Mouse (Mus musculus) cerebellum, adult 11-12 months (tissue): ENCODE measurements at regions not wholly inside any gene's neighbourhood (a gene's known extent, or its start where the extent isn't known, plus 50 kb on each side); places are given as distances from the start of the nearest gene placed in this dataset.

Experiments used
- DNase-seq: peaks from one replicate; pipeline ENCODE4 v3.0.0; 2022

DNA sequence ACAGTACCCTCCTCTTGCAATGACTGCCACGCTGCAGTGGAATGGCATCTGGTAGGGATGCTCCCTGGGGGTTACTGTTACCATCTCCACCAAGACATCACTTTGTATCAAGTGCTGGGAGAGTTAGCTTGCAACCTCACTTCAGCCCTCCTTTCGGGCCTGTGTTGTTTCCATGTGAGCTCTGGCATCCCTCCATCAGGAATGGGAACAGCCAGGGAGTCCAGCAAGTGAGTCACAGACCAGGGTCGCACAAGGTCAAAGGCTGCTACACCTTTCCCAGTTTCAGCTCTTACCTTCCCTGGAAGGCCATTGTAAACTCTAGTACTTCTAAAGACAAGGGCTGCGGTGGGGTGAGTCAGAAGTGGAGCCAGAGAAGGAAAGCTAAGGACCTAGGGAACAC, 302.3 kb upstream of the Klf3 start:
- no peak for DNase-seq

DNA sequence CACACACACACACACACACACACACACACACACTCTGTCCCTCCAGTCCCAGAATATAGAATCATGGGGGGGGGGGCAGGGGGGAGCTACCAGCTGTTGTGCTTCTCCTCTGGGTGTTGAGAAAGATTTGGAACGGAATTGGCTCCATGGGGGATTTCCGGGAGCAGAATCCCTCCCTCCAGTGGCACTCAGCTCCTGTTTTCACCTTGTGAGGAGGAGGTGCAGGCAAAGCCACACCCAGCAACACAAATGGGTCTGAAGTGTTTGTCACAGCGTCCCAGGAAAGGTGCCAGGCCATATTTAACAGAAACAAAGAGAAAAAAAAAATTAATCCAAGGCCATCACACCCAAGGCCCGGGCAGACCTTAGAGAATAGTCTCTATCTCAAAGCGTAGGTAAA, 301.4 kb upstream of the Klf3 start:
- DNase-seq = no peak

DNA sequence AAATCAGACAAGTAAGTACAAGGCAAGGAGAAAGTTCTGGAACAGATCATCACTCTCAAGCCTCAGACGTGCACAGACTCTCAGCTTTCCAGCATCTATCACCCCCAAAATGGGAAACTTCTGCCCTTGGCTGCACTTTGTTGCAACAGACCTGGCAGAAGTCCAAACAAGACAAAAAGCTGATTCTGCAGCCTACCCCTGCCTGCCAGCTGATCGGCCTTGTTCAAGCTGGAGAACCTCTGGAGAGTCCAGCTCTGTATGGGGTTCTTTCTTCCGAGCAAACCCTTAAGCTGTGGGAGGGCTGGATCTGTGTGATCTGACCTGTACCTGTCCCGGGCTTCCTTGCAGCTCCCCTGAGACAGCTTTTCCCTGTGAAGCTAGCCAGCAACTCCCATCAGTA, 299.7 kb upstream of the Klf3 start:
- DNase-seq = peak; percentile 12

DNA sequence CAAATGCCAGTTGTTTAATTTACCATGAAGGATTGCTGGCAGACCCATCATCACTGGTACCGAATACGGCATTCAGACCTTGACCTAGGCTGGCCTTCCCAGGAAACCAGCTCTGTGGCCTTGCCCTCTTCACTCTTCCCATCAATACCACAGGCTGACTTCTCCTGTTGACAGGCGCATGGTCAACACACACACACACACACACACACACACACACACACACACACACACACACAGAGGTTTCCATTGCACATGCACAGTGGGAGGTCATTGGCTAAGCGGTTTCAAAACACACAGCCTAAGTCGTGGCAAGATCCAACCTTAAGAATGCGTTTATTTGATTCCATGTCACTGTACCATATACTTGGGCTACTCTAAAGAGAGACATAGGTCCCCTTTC, 298.7 kb upstream of the Klf3 start:
- no peak for DNase-seq

DNA sequence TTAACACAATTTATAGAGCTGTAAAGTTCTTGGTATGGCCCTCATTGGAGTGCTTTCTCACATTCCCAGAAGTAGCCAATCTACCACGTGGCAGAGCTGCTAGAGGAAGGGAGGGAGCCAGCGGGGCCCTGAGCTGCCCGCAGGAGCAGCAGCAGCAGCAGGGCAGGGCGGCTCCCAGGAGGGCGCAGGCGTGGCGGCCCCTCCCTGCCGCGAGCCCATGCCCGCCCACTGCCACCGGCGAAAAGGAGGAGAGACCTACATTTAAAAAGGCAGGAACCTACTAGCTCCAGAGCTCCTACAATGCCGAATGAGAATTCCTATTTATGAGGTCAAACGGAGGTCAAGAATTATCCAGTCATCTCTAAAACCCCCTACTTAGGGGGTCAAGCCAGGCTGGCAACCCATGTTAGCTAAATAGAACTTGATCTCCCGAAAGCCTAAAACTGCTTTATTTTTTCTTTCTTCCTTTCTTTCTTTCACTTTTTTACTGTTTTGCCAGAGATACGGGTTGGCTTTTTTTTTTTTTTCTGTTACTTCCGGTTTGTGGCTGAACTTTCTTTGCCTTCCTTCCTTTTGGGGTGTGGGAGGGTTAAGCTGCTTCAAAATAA, 297.9 kb upstream of the Klf3 start:
- no peak for DNase-seq

DNA sequence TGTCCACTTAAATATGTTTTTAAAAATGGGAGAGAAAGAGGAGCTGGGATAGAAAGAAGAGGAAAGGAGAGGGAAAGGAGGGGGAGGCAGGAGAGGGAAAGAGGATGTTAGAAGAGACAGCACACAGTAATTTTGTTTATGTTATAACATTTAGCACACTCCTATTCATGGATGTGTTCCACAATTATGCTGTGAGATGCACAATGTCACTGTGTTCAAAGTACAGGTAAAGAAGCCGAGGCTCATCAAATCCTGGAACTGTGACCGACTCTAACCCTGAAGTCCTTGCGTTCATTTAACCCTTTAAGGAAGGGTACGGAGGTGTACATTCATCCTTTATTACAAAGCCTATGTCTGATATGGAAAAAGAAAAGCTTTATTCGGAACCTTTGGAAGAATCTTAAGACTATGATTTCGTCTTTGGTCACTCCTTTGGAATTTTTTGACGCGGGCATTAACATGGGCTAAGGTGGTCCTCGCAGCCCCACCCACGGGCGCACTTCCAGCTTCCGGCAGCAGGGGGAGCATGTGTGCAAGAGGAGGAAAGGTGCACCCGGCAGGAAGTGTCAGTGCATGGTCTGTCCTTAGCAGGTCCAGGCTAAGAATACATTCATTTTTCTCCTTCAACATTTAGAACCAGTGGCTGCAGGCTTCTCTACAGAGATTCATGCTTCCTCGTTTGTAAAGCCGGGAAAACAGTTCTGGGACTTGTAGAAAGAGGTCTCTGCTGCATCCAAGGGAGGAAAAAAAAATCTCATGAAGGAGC, 297.2 kb upstream of the Klf3 start:
- DNase-seq = peak; percentile 28

DNA sequence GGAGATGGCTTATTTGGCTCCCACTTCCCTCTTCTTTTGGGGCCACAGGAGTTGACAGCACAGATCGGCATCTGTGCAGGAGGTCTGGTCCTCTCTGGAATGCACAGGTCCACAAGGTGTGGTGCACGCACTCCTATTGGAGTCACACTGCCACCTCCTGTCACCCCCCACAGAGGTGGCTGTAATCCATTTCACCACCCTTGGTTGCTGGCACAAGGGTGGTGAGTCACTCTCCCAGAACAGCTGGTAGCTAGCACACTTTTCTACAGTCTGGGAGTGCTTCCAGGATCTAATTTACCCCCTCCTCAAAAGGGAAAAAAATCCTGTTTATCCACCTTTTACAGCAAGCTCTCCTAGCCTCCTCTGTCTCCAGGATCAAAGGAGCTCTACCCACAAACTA, 294.6 kb upstream of the Klf3 start:
- DNase-seq = no peak

DNA sequence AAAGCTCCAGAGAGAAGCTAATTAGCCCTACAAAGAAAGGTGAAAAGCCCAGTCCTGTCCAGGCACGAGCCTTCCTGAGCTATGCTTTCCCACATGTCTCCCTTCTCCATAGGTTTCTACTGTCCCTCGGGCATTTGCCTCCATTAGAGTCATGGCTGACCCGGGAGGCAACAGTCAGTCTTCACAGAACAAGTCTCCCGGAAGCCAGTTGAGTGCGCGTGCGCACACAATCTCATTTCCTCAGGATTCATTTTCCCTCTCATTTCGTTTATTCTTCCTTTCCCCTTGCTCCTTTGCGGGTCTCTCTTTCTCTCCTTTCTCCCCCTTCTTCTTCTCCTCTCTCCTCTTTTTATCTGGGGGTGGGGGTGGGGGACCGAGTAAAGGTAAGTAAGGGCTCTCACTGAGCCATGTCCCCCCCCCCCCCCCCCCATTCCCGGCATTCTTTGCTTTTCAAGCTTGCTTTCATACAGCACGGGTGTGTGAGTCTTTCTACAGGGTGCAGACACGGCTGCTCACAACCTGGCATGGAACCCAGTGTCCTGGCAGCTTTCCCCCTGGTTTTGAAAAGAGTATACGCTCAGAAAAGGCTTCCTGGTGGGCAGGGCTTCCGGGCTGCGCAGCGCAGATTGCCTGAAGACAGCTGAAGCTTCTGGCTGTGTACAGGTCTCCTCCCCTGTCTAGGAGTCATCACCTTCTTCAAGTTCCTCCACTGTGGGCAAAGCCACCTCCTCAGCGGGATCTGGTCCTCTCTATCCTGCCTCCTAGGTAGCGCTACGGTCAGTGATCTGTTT, 289.8 kb upstream of the Klf3 start:
- peak; percentile 47 for DNase-seq

DNA sequence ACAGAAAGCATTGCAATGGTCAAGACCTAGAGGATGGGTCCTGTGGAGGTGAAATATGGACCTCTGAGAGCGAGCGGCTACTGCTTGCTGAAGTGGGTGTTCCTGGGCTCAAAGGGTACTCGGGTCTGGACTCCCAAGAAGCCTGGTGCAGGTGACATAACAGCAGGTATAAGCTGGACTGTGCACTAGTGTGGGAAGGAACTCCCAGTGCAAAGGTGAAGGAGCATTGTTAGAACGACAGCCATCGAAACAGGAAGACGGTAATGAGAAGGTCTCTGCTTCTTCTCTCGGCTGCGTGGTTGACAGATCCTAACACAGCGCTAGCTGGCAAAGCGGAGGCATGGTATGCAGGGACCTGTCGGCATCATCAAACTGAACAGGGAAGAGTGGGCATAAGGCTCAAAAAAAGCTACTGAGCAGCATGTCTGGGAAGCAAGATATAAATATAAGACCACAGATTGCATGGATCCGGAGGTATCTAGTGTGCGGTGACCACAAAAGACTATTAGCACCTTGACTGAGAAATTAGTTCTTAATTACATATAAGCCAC, 287.0 kb upstream of the Klf3 start:
- no peak for DNase-seq

DNA sequence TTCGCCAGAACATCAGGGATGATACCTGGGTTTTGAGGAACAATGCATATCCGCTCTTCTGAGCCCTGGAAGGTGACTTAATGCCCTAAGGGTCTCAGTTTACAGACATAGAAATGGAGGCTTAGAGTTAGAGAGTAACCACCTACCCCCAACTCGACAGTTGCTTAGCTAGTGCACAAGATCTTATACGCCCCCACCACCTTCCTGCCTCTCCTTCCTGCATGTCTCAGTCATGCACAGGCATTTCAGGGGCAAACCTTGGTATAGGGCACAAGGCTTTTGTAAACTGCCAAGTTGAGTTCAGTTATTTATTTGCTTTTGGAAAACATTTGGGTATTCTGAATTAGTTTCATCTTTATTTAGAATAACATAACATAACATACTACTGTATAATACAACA, 285.9 kb upstream of the Klf3 start:
- no peak for DNase-seq

DNA sequence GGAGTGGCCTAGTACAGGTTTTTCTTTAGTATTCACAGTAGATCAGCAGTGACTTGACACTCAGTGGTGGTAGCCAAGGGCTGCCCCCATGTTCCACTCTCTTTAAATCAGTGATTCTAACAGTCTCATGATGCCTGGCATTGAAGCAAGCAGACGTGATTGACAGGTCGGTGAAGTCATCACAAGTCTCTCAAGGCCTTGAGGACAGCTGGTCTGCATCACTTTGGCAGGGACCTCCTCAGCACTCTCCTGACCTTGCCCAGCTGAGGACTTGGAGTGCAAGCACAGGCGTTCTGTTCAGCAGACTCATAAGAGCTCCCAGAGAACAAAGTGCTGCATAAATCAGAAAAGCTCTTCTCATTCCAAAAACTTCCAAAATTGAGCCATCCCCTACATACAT, 285.4 kb upstream of the Klf3 start:
- no peak for DNase-seq

DNA sequence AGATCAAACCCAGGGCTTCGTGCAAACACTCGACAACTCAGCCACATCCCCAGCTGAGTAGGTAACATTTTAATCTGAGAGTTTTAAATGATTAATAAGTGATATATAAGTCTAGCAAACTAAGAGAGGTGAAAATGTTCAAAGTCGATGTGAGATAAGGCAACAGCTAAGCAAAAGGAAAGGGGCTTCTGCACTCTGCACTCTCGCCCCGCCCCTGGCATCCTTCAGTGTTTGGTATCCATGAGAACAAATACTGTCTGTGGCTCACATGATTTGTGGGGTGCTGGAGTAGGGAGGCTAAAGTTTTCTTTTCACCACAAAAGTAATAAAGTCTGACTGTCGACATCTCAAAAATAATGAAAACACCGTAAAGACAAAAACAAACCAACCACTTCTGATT, 284.2 kb upstream of the Klf3 start:
- DNase-seq = no peak

DNA sequence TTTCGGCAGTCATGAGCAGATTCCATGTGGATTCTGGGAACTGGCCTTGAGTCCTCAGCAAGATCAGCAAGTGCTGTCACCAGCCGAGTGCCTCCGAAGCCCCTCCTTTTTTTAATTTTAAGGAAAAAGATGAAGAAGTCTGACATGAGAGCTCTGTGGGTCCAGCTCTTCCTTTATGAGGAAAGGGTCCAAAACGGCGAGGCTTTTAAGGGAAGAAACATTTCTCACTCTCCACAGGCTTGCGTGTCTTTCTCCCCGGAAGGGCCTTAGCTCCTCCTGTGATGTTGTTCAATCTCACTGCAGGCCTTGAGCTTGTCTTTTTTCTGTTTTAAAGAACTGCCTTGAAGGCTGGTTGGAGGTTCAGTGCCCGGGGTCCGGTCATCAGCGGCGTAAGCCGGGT, 283.5 kb upstream of the Klf3 start:
- no peak for DNase-seq

DNA sequence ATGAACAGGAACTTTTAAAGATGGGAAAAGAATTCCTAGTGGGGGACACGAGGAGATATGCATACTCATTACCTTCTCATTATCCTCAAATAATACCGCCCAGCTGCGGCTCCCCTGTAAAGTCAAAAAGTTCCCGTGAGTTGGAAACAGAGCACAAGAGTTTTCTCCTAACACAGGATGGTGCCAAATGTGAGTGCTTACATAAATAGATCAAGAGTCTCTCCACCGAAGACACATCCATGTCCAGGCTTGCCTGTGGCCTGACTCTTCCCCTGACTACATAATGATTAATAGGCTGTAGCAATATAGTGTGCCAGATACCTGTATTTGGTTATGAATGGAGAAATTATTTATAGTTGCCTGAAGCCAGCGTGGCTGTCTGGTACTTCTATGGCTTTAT, 281.8 kb upstream of the Klf3 start:
- no peak for DNase-seq

DNA sequence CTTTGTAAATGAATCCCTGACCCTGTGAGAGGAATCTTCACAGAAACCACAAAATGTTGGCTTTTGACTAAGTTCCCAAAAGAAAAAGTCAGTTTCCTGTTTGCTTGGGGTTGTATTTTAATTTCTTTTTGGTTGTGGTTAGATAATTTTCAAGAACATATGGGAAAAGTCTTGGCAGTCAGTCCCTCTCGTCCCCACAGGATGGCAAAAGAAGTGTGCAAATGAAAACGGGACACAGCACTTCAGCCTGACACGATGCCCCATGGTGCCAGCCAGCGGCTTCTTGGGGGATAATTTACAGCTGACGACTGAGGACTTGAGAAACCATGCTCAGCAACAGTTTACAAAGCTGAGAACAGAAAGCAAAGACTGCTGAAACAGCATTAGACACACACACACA, 281.2 kb upstream of the Klf3 start:
- no peak for DNase-seq

DNA sequence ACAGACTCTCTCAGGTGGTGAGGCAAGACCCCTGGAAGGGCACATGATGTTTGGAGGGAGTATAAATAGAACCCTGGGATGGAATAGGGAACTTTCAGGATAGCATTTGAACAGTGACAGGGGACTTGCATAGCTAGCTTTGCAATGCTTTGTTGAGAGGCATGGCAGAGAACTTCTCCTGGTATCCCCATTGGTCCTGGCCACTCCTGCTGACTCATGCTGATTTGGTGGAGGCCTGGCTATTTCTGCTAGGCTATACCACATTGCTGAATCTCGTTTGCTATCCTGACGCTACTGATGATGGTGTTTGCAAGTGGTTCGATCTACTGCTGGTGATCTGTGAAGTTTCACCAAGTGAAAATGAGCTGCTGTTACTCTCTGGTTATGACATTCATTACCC, 276.7 kb upstream of the Klf3 start:
- no peak for DNase-seq

DNA sequence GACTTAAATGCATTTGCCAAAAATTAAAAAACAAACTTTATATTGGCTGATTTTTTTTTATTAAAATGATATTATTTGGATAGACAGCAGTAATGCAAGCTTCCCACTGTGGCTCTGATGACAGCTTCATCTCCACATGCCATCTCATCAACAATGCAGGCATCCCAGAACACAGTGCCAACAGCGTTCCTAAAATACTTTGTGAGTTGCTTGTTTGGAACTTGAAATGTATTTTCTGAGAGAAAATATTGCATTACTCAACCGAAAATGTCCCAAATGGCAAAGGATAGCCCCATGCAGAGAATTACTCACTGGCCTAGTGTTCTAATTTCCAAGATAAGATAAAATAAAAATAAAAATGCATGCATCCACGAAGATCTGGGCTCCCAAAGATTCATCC, 275.2 kb upstream of the Klf3 start:
- DNase-seq = no peak

DNA sequence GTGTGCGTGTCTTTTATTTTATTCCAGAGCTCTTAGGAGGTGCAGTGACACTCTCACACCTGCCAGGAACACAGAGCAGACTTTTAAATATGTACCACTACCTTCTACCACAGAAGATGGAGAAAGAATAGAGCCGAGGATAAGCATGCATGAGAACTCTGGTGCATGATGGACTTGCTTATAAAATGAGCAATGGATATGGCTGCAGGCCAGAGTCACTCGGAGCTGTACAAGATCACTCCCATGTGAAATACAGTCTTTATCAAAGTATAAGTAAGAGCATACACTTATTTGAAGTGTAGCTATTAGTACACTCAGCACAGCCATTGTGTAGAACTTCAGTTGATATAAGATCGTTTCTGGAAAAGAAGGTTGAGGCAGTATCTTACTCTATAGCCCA, 268.8 kb upstream of the Klf3 start:
- DNase-seq = no peak

DNA sequence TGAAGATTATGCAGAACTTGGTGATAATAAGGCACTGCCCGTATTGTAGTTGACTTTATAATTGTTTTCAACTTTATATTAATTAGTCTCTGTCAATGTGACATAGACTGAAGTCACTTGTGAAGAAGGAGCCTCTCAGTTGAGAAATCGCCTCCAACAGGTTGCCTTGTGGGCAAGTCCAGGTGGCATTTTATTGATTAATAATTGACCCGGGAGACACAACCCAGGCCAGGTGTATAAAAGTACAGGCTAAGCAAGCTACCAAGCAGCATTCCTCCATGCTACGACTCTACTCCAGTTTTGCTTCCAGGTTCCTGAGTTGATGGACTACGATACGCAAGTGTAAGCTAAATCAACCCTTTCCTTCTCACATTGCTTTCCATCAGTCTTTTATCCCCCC, 268.2 kb upstream of the Klf3 start:
- no peak for DNase-seq

DNA sequence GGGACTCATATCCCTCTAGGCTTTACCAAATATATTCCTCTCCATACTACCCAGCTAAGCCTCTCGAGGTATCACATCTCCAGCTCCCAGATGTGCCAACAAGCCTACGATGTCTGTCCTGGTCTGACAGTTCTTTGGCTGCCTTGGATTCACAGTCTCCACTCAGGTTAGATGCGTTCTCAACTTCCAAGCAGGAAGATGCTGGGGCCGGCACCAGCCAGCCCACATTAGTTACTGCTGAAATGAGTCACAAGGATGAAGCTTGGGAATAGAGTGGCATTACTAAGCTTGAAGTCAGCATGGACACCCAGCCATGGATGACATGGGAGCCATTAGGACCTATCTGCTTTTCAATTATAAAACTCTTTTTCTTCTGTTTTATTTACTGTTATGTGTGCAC, 267.6 kb upstream of the Klf3 start:
- DNase-seq = no peak

DNA sequence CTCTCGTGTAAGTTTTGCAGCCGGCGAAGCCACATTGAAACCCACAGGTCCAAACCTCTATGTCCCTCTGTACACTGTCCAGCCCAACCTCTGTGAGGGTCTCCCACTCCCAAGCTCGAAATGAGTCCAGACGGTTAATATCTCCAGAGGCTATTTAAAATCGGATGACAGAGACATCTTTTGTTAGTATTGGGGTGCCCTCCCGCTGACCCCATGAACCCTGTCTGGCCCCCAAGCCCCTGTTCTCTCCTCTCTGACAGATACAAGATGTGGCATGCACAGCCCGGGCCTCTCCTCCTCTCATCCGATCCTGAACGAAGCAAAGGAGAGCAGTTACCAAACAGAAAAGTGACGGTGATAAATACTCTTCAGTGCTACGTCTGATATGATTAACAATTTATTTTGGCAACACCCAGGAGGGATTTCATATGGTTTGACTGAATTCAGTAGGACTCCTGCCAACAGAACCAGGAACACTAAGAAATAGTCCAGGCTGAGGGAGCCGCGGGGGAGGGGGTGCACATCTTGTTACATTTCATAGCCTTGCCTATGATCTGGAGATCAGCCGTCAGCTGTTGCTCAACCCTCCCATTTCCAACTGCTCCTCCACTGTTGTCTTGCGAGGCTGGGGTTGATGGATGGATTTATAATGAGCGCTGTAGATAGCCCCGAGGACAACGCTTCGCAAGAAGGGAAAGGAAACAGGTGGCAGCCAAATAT, 266.6 kb upstream of the Klf3 start:
- DNase-seq = no peak

DNA sequence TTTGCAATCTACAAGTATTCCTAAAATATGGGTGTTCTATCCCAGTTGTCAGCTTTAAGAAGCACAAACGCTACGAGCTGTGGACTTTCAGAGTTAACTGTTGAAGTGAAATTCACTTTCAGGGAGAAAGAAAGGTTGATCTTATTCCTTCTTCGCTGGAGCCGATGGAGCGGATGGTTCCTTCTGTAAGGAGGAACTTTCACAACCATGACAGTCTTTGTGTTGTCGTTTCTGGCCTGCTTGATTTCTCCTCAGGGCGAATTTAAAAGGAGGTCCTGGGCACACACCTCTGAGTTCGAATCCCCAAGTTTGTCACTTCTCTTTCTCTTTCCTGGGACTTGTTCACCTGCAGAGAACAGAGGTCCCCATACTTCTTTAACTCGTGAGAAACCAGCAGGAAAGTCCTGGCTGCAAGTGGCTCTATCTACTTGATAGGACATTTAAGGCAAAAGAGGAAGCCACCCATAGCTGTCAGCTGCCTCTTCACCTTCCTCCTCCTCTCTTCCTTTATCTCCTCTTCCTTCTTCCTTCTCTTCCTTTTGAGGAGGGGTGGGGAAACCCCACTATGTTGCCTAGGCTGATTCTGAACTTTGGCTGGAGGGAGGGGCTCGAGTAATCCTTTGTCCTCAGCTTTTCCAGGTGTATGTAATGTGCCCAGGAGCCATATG, 265.9 kb upstream of the Klf3 start:
- no peak for DNase-seq

DNA sequence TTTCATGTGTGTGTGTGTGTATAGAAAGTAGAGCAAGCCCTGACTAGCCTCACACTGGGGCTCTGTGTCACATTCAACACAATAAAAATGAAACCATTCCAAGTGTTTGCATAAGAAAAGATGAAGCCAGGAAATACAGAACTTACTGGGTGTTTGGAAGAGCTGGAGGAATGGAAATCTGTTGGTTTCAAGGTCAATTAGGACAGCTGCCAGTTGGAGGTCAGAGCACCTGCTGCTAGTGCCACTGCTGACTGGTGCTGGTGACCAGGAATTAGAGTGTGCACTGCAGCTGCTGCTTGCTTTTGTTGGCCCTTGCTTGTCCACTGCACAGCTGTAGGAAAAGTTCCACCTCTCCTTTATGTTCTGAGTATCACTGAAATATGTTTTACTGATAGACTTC, 261.4 kb upstream of the Klf3 start:
- no peak for DNase-seq
